Mouse (Mus musculus) ovary, postnatal 36 days (tissue): ENCODE measurements at regions not wholly inside any gene's neighbourhood (a gene's known extent, or its start where the extent isn't known, plus 50 kb on each side); places are given as distances from the start of the nearest gene placed in this dataset.

ENCODE experiments used
- DNase-seq: peaks from one replicate; pipeline ENCODE4 v3.0.0; 2022; ENCODE audit warnings: low spot score, mixed read lengths

GRCm38 (mm10) chr1:137852262-137852661, 323.2 kb downstream of the Ptprc start:
- no peak for DNase-seq

- DNase-seq: no peak
These were observed 328.1 kb downstream of the Ptprc start for GRCm38 (mm10) chr1:137847311-137847923.

- DNase-seq: no peak
These were observed 328.7 kb downstream of the Ptprc start for GRCm38 (mm10) chr1:137846857-137847256.

- no peak for DNase-seq
These were observed 335.0 kb downstream of the Ptprc start for GRCm38 (mm10) chr1:137840531-137840930.

- no peak for DNase-seq
These were observed 335.8 kb downstream of the Ptprc start for GRCm38 (mm10) chr1:137839703-137840102.

GRCm38 (mm10) chr1:137839263-137839662, 336.2 kb downstream of the Ptprc start:
- DNase-seq: no peak

- no peak for DNase-seq
These were observed 337.2 kb downstream of the Ptprc start for GRCm38 (mm10) chr1:137838357-137838756.

- no peak for DNase-seq
These were observed 342.0 kb downstream of the Ptprc start for GRCm38 (mm10) chr1:137833535-137833934.

GRCm38 (mm10) chr1:137831284-137831683, 344.2 kb downstream of the Ptprc start:
- no peak for DNase-seq

- no peak for DNase-seq
These were observed 348.1 kb downstream of the Ptprc start for GRCm38 (mm10) chr1:137827379-137827778.

- no peak for DNase-seq
These were observed 360.1 kb downstream of the Ptprc start for GRCm38 (mm10) chr1:137815401-137815888.

- no peak for DNase-seq
These were observed 361.0 kb downstream of the Ptprc start for GRCm38 (mm10) chr1:137814556-137814955.

GRCm38 (mm10) chr1:137813716-137814115, 361.8 kb downstream of the Ptprc start:
- DNase-seq: no peak

- DNase-seq: no peak
These were observed 363.5 kb downstream of the Ptprc start for GRCm38 (mm10) chr1:137811981-137812380.

- no peak for DNase-seq
These were observed 368.8 kb downstream of the Ptprc start for GRCm38 (mm10) chr1:137806742-137807141.

- DNase-seq: no peak
These were observed 369.3 kb downstream of the Ptprc start for GRCm38 (mm10) chr1:137806252-137806651.

GRCm38 (mm10) chr1:137802119-137802518, 373.4 kb downstream of the Ptprc start:
- no peak for DNase-seq

- DNase-seq: no peak
These were observed 374.8 kb downstream of the Ptprc start for GRCm38 (mm10) chr1:137800752-137801151.

GRCm38 (mm10) chr1:137788789-137789188, 386.7 kb downstream of the Ptprc start:
- DNase-seq: no peak

GRCm38 (mm10) chr1:137786653-137787052, 388.9 kb downstream of the Ptprc start:
- no peak for DNase-seq

- no peak for DNase-seq
These were observed 400.9 kb downstream of the Ptprc start for GRCm38 (mm10) chr1:137774586-137774985.

- no peak for DNase-seq
These were observed 414.7 kb downstream of the Ptprc start for GRCm38 (mm10) chr1:137760797-137761196.

- DNase-seq: peak; percentile 5
These were observed 424.0 kb downstream of the Ptprc start for GRCm38 (mm10) chr1:137751446-137751961.

GRCm38 (mm10) chr1:137750894-137751293, 424.6 kb downstream of the Ptprc start:
- no peak for DNase-seq
